Mouse (Mus musculus) v-Abl transformed pro-B cells (cell line): ENCODE results near the gene Psg22.
"Not testable (repeated sequence)": the region's sequence is repeated elsewhere in the genome, so short reads cannot be mapped to it uniquely, and the experiment has no call there.

ENCODE experiments used
- in situ Hi-C, 2 experiments: fragments of 400-800 bp; cut with MboI; formaldehyde crosslinking; loops; one replicate each; pipeline ENCODE4 v1.15.1; 2025; ENCODE audit not compliant: unreplicated experiment in 2 of 2

Psg22 gene

GRCm38 (mm10) chr7:18717790-18718189 is at the start of gene Psg22:
TSS of gene Psg22 (plus strand) at chr7:18718090.
- in situ Hi-C loops, result no loop called here

DNA sequence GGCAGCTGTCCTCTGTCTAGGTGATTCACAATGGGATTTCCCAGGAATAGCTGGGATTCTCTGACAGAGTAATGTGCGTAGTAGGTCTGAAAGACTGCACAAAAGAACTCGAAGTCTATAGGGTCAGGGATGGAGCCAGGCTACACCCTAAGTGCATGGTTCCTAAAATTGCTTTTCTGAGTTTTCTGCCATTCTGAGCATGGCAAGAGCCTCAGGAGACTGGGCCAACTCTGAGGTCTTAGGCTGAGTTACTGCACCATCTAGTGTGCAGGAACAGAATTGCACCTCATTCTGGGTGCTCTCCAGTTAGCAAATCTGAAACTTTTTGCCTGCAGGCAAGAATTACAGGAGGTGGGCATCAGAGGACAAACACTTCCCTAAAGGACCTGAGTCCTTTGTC is 38.1 kb upstream of the Psg22 start:
- in situ Hi-C loops, result loop anchor here in 1 of 2 experiments (10.0 to 25.0 kb wide), 3 partner anchors 1525 to 1717 kb away; partner anchors contain the start of genes Ceacam3, Pnmal1 and Psg16

DNA sequence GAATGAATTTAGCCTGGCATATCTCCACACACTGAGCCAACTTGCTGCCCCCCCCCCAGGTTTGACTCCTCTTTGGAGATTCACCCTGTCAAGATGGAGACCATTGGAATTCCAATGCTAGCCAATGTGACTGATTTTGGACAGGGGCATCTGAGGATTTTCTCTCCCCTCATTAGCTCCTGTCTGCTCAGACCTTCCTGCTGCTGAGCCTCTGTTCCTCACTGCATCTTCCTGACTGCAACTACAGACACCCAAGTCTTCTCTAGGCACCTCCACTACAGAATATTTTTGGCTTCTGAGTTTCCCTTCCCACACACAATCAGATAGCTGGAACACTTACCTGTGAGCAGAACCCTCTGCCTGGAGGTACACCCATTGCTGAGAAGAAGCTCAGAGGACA is 32.3 kb upstream of the Psg22 start:
- in situ Hi-C loops, result loop anchor here in 1 of 2 experiments (10.0 to 25.0 kb wide), 3 partner anchors 1531 to 1723 kb away; partner anchors contain the start of genes Ceacam3, Pnmal1 and Psg16

- in situ Hi-C loops, result loop anchor here in 1 of 2 experiments (10.0 to 25.0 kb wide), 3 partner anchors 1531 to 1724 kb away; partner anchors contain the start of genes Ceacam3, Pnmal1 and Psg16
Measured at GRCm38 (mm10) chr7:18686085-18686484, 31.8 kb upstream of the Psg22 start, which contains the start of gene Psg20. TSS of gene Psg20 (minus strand) at chr7:18686185.

DNA sequence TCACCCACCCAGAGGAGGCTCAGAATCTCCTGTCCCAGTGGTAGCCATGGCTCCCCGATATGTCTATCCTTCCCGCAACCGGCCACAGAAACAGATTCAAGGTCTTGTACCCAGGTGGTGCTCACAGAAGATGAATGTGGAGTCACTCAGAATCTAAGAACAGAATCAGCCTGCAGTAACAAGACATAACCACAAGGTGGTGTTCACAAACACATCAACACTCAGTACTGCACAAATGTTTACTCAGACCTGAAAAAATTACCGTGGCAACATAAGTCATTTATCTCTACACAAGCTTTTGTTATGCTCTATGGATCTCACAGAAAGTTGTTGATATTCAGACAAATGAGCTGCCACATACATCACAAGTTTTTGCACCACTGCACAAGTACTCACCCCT is 7.6 kb upstream of the Psg22 start:
- in situ Hi-C loops, result not testable (repeated sequence)

GRCm38 (mm10) chr7:18710846-18711245 is 7.0 kb upstream of the Psg22 start:
- in situ Hi-C loops, result no loop called here

DNA sequence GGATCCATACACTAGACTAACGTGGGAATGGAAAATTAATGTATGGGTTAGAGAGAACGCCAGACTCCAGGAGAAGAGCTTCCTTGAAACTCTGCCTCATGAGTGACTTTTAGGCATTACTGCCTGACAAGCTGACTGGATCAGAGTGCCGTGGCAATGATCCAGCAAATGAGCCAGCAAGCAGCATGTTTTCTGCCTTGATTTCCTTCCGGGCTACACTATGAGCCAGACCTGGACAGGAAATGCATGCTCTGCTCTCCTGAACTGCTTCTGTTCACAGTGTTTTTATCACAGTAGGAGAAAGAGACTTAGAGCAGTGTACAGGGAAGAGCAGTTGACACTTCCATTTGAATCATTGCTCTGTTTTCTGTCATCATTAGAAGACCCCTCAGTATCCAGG is 2.3 kb upstream of the Psg22 start:
- in situ Hi-C loops, result no loop called here

GRCm38 (mm10) chr7:18724001-18724400 is 6.1 kb downstream of the Psg22 start:
- in situ Hi-C loops, result no loop called here

DNA sequence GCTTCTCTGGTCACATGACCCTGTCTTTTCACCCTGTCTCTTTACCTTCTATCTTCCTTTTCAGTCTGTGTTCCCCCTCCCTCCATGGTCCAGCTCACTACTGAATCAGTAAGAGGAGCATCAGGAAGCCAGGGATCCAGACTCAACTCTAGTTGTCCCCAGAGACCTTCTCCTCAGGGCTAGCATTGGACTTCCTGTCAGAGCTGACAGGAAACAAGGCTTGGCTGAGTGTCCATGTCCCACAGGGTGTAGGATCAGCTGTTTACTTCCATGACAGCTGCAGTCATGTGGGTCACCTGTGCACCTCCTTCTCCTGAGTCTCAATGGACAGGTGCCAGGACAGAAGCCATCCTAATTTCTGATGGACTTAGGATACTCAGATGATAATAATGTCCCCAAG is 8.0 kb downstream of the Psg22 start:
- in situ Hi-C loops, result not testable (repeated sequence)

- in situ Hi-C loops, result no loop called here
Measured at GRCm38 (mm10) chr7:18728391-18728790, 10.5 kb downstream of the Psg22 start.

- in situ Hi-C loops, result no loop called here
Measured at GRCm38 (mm10) chr7:18733111-18733510, 15.2 kb downstream of the Psg22 start.

DNA sequence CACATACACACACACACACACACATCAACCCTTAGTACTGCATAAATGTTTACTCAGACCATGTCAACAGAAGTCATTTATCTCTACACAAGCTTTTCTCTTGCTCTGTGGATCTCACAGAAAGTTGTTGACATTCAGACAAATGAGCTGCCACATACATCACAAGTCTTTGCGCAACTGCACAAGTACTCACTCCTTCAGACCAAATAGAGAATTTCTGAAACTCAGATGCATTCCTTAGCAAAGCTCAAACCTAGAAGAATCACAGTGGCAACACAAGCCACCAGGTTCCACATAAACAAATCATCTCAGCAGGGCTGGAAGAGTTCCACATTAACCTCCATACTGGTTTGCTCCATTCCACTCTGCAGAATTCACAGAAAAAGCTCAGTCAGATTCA is 16.6 kb downstream of the Psg22 start:
- in situ Hi-C loops, result no loop called here

- in situ Hi-C loops, result no loop called here
Measured at GRCm38 (mm10) chr7:18746189-18746860, 28.4 kb downstream of the Psg22 start.

DNA sequence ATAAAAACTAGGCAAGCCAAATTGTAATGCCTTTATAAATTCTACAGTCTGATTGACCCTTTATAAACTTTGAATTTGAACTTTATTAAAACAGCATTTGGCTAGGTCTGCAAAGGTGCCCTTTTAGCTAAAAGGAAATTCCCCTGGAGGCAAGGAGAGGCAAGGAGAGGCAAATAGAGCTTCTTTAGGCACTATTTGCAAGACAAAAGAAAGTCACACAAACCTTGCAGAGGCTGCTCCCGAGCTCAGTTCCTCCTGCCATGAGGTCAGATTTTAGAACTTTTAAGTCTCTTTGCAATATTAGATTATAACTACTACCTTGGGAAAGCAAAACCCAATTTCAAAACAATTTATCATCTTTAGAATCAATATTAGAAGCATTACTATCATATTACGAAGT is 29.5 kb downstream of the Psg22 start:
- in situ Hi-C loops, result not testable (repeated sequence)

DNA sequence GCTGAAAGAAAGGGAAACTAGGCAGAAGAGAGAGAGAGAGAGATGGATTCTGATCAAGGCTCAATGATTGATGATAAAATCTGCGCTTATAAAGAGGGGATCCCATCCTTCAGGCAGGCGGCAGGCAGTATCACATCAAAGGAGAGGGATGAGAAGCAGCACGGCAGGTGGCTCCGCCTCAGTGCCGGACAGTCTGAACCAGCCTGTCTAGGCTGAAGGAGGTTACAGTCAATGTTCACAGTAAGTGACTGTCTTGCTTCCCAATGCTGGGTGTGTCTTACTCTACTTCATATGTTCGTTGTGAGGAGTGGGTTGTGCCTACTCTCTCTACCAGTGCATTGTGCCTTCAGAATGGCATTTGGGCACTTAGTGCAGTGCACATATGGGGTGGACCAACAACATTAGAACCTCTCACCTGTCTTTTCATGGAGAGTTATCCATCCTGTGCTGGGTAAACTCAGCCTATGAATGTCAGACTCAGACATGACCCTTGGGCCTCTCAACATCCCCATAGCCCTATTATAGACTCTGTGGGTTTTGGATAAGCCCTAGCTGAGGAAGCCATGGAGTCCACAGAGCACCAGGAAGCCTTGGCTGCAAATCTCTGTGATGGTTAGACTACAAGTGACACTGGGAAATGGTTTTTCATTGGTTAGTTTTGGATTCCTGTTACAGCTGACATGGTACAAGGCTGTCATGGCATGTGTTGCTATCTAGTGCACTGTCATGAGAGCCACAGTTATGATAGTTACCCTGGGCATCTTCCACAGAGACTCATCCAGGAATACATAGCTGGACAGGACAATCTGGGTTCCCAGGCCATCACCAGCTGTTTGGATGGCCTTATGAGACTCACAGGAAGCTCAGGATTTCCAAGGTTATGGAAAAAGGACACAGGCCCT is 31.4 kb downstream of the Psg22 start:
- in situ Hi-C loops, result no loop called here

GRCm38 (mm10) chr7:18749896-18750477 is 32.1 kb downstream of the Psg22 start:
- in situ Hi-C loops, result loop anchor here (10.0 kb wide), 1 partner anchor 115 kb away; no protein-coding TSS in a partner anchor

GRCm38 (mm10) chr7:18760152-18760551 is 42.3 kb downstream of the Psg22 start:
- in situ Hi-C loops, result not testable (repeated sequence)

DNA sequence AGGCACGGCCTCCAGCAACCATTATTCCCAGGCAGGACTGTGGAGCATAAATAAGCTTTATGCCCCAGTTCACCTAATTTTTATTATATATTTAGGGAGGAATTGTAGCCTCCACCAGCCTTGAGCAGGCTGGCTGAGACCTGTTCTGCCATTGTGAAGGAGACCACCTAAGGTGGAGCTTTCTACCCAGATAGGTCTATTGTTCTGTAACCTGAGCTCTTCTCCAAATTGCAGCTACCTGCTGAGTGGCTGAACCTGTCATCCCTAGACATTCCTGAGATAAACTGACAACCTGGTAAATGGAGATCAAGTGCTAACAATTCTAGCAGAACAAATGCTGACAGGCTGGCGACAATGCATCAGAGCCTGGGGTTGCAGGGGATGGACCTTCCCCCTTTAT is 45.0 kb downstream of the Psg22 start:
- in situ Hi-C loops, result not testable (repeated sequence)
